Mouse (Mus musculus) lung, postnatal 0 days (tissue): ENCODE data around the gene Ramp1.

ENCODE experiments used
- CTCF ChIP-seq: IDR thresholded peaks from 2 replicates; pipeline ENCODE4 v1.5.1; 2016; ENCODE audit warnings: antibody characterized with exemption, mild to moderate bottlenecking
- EP300 ChIP-seq: IDR thresholded peaks from 2 replicates; pipeline ENCODE4 v1.6.1; 2016; ENCODE audit warnings: antibody characterized with exemption, mild to moderate bottlenecking, control low read depth

GRCm38 (mm10) chr1:91187315-91187714 is 7.7 kb downstream of the Ramp1 start:
- TF ChIP-seq CTCF (no peak), EP300 (no peak)
